Mouse (Mus musculus) G1E (cell line): Measurements from ENCODE around the gene Sec24c. TPM values are rescaled to one million over a fixed set of nuclear protein-coding genes. Genes with fewer than 3 reads are reported as not detected.

Experiments
- ATAC-seq: 2 replicates; pipeline ENCODE4 v1.8.0; 2016; ENCODE audit warnings: mild to moderate bottlenecking; ENCODE audit not compliant: insufficient number of reproducible peaks, poor library complexity, low FRiP score, severe bottlenecking; ENCODE audit errors: extremely low read depth
- DNase-seq: peaks from one replicate; pipeline ENCODE4 v3.0.0; 2012; ENCODE audit warnings: low spot score
- H3K27me3 ChIP-seq: 2 replicates; pipeline ENCODE4 v1.6.1; 2012; ENCODE audit warnings: mild to moderate bottlenecking, low read length, inconsistent platforms; ENCODE audit not compliant: insufficient read depth
- H3K36me3 ChIP-seq: replicated peaks from 2 replicates; pipeline ENCODE3; 2012; ENCODE audit warnings: mild to moderate bottlenecking, inconsistent platforms
- H3K4me1 ChIP-seq: 2 replicates; pipeline ENCODE4 v1.6.1; 2012; ENCODE audit warnings: low read depth, low read length, inconsistent platforms, mixed read lengths; ENCODE audit not compliant: insufficient read depth
- H3K4me3 ChIP-seq: 2 replicates; pipeline ENCODE4 v1.5.1; 2012; ENCODE audit warnings: low read depth, mild to moderate bottlenecking, inconsistent platforms, low read length, moderate library complexity, mixed read lengths
- H3K9me3 ChIP-seq: replicated peaks from 2 replicates; pipeline ENCODE4 v1.6.1; 2012; ENCODE audit warnings: inconsistent platforms
- CTCF ChIP-seq: IDR thresholded peaks from 2 replicates; pipeline ENCODE4 v1.5.1; 2012; ENCODE audit warnings: low read depth, low read length, inconsistent platforms, mixed read lengths
- GATA1 ChIP-seq: IDR thresholded peaks from 2 replicates; pipeline ENCODE4 v1.6.1; 2012; ENCODE audit warnings: borderline replicate concordance, low read length, inconsistent platforms, mixed read lengths
- GATA2 ChIP-seq: IDR thresholded peaks from 2 replicates; pipeline ENCODE4 v1.6.1; 2012; ENCODE audit warnings: low read depth, low read length, inconsistent platforms, borderline replicate concordance
- POLR2AphosphoS5 ChIP-seq: IDR thresholded peaks from 2 replicates; pipeline ENCODE4 v1.6.1; 2012; ENCODE audit warnings: low read depth, low read length, inconsistent platforms; ENCODE audit not compliant: insufficient replicate concordance
- TAL1 ChIP-seq: conservative IDR thresholded peaks from 2 replicates; pipeline ENCODE4 v1.6.1; 2012; ENCODE audit warnings: low read depth, low read length, inconsistent platforms, mixed read lengths
- polyA plus RNA-seq: library from polyadenylated mRNA; stranded (reverse); fragments of >175 nt; gene quantifications from 2 replicates; pipeline ENCODE4 v1.2.3, GENCODE M21; 2012
- total RNA-seq, 2 experiments: library from RNA; stranded (forward) in 1 of 2; stranded (reverse) in 1 of 2; fragments of 200-1000 nt in 1 of 2; fragments of >200 nt in 1 of 2; fragmentation: Nextera tagmentation in 1 of 2; gene quantifications; 2 replicates each; pipeline ENCODE4 v1.2.3; 2014 to 2017

Gene Sec24c
- total and polyA plus RNA-seq, 3 experiments = 101 to 271 (median 119) TPM

GRCm38 (mm10) chr14:20682498-20682897 lies 8.4 kb downstream of the Sec24c start:
- ATAC-seq (no peak), DNase-seq (no peak)
- Histone ChIP-seq H3K4me1 (peaks cover 21% of the 10 kb centered on the region; the same call in 1 of the 2 replicates), H3K4me3 (no peak overlapping the region), H3K36me3 (peaks cover 100% of the 10 kb centered on the region), H3K9me3 (no peaks in the 10 kb centered on the region), H3K27me3 (no peaks in the 10 kb centered on the region)
- no peak for TF ChIP-seq GATA1
- TF ChIP-seq POLR2AphosphoS5 = no peak
- TF ChIP-seq CTCF = no peak
- no peak for TF ChIP-seq GATA2
- no peak for TF ChIP-seq TAL1

- ATAC-seq = no peak
- DNase-seq = no peak
- no peaks in the 10 kb centered on the region for H3K9me3 ChIP-seq
- H3K4me3 ChIP-seq = no peak overlapping the region
- no peak for TF ChIP-seq TAL1
- no peak for TF ChIP-seq GATA2
- no peak for TF ChIP-seq POLR2AphosphoS5
- TF ChIP-seq CTCF = no peak
- no peak for TF ChIP-seq GATA1
- no peaks in the 10 kb centered on the region for H3K27me3 ChIP-seq
- peaks cover 100% of the 10 kb centered on the region for H3K36me3 ChIP-seq
- H3K4me1 ChIP-seq = peaks cover 21% of the 10 kb centered on the region; the same call in 1 of the 2 replicates
Measured at GRCm38 (mm10) chr14:20686576-20686975, 12.5 kb downstream of the Sec24c start.

GRCm38 (mm10) chr14:20689009-20689408 lies 14.9 kb downstream of the Sec24c start:
- peaks cover 24% of the 10 kb centered on the region for H3K4me1 ChIP-seq
- TF ChIP-seq CTCF = no peak
- no peak for TF ChIP-seq POLR2AphosphoS5
- no peak for TF ChIP-seq TAL1
- TF ChIP-seq GATA2 = no peak
- TF ChIP-seq GATA1 = no peak
- no peak overlapping the region for H3K4me3 ChIP-seq
- peaks cover 100% of the 10 kb centered on the region for H3K36me3 ChIP-seq
- DNase-seq (no peak), ATAC-seq (no peak)
- H3K27me3 ChIP-seq = no peaks in the 10 kb centered on the region
- H3K9me3 ChIP-seq = no peaks in the 10 kb centered on the region

- ATAC-seq = no peak
- H3K4me3 ChIP-seq = no peak overlapping the region
- H3K9me3 ChIP-seq = no peaks in the 10 kb centered on the region
- H3K36me3 ChIP-seq = peaks cover 99% of the 10 kb centered on the region
- TF ChIP-seq GATA2 (no peak), CTCF (no peak), TAL1 (no peak), GATA1 (no peak), POLR2AphosphoS5 (no peak)
- H3K4me1 ChIP-seq = peaks cover 47% of the 10 kb centered on the region
- H3K27me3 ChIP-seq = no peaks in the 10 kb centered on the region
- DNase-seq = no peak
Measured at GRCm38 (mm10) chr14:20691772-20692171, 17.7 kb downstream of the Sec24c start.

- Histone ChIP-seq H3K4me1 (peaks cover 59% of the 10 kb centered on the region), H3K27me3 (no peaks in the 10 kb centered on the region), H3K36me3 (peaks cover 96% of the 10 kb centered on the region), H3K4me3 (peak overlapping the region; percentile 81; the same call in 1 of the 2 replicates), H3K9me3 (no peaks in the 10 kb centered on the region)
- no peak for DNase-seq
- no peak for TF ChIP-seq GATA2
- no peak for TF ChIP-seq GATA1
- TF ChIP-seq CTCF = no peak
- TF ChIP-seq TAL1 = no peak
- TF ChIP-seq POLR2AphosphoS5 = no peak
- ATAC-seq = no peak
Measured at GRCm38 (mm10) chr14:20693589-20694101, 19.5 kb downstream of the Sec24c start.

- peaks cover 93% of the 10 kb centered on the region for H3K36me3 ChIP-seq
- ATAC-seq = no peak
Measured at GRCm38 (mm10) chr14:20694185-20694883, 20.2 kb downstream of the Sec24c start.

More at GRCm38 (mm10) chr14:20694185-20694883, 20.2 kb downstream of the Sec24c start:
- Histone ChIP-seq H3K27me3 (no peaks in the 10 kb centered on the region), H3K4me1 (peaks cover 64% of the 10 kb centered on the region), H3K9me3 (no peaks in the 10 kb centered on the region), H3K4me3 (peak overlapping the region; percentile 81)
- DNase-seq = no peak
- TF ChIP-seq GATA2 (no peak), POLR2AphosphoS5 (0 out of 2 replicates have a peak, but pooled peaks have one; percentile 10)
